Mouse (Mus musculus): ENCODE measurements around the gene Tk1. TPM values are rescaled to one million over a fixed set of nuclear protein-coding genes. Genes with fewer than 3 reads are reported as not detected.

Tk1 gene
- polyA plus RNA-seq, 1 experiment from 2014 or later, result 53.8 TPM

DNA sequence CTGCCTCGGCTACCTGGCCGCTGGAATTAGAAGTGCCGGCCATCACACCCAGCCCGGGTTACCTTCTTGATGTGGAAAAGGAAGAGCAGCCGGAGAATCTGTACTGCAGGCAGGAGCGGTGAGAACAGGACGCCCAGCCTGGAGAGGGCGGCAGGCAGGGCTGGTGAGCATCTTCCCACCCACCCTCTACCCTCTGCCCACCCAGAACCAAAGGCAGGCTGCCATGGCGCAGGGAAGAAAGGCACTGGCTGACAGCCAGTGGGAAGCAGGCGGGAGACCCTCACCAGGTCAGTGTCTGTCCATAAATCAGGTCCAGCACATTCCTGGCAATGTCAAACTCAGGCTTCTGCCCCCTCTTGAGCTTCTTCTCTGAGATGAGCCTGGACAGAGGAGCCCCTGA, 55.5 kb downstream of the Tk1 start:
- Histone ChIP-seq H3K4me2 (replicated peaks) (no peak overlapping the region), H3K4me3 (no peak overlapping the region), H3K9ac (no peak overlapping the region), H3K9me3 (no peaks in the 10 kb centered on the region), H3K4me1 (peaks cover 19% of the 10 kb centered on the region), H3K27me3 (replicated peaks) (no peaks in the 10 kb centered on the region), H3K27ac (peak overlapping the region; percentile 22; the same call in 1 of the 2 replicates), H3K36me3 (peaks cover 17% of the 10 kb centered on the region)
- peak; percentile 54; the same call in 1 of the 2 replicates for ATAC-seq (ENCODE audit: low FRiP score, low read depth)
- 83% methylated on average over 10 of the region's 10 CpGs for WGBS

- Histone ChIP-seq H3K36me3 (peaks cover 24% of the 10 kb centered on the region), H3K9me3 (no peaks in the 10 kb centered on the region), H3K4me3 (no peak overlapping the region), H3K27me3 (replicated peaks) (no peaks in the 10 kb centered on the region), H3K9ac (no peak overlapping the region), H3K4me2 (replicated peaks) (no peak overlapping the region), H3K27ac (no peak overlapping the region; the same call in 1 of the 2 replicates), H3K4me1 (peaks cover 19% of the 10 kb centered on the region)
- 68% methylated on average over 7 of the region's 7 CpGs for WGBS
- ATAC-seq (ENCODE audit: low FRiP score, low read depth), result peak; percentile 54
Observed at GRCm38 (mm10) chr11:117769683-117770047, 56.2 kb downstream of the Tk1 start.

DNA sequence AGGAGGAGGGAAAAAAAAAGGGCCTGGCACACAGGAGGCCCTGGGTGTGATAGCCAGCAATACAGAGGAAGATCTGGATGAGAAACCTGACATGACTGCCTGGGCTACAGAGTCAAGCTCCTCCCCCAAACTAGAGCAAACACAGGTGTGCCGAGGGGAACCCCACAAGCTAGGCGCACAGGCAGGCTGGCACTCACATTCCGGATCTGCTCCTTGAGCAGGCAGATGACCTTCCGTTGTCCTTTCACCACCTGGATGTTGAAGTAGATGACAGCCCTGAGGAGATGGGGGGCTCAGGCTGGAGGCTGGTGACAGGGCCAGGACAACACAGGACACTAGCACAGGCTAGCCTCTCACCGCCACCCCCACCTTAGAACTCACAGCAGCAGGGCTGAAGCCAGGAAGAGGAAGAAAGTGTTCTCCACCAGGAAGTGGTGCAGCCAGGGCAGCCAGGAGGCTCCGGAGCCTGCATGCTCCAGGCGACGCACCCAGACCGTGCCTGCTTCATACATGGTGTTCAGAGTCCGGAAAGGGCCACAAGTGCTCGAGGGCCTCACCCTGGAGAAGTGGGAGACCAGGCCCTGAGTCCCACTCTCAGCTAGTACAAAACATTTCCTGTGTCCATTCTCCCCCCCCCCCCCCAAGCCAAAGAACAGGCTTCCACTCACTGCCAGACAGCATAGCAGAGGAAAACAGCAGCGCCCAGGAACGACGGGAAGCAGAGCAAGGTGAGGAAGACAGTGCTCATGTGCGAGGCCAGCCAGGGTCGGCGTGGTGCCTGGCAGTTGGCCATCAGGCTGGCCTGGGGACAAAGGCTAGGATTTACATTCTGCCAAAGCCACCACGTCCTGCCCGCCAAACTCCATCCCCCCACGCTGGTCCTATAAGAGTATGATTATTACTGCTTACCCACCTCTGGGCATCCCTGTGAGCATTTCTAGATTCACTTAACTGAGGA, 56.9 kb downstream of the Tk1 start:
- 82% methylated on average over 20 of the region's 20 CpGs for WGBS
- ATAC-seq (ENCODE audit: low FRiP score, low read depth), result no peak
- Histone ChIP-seq H3K27me3 (replicated peaks) (no peaks in the 10 kb centered on the region), H3K9me3 (no peaks in the 10 kb centered on the region), H3K36me3 (peaks cover 31% of the 10 kb centered on the region), H3K27ac (no peak overlapping the region; the same call in 1 of the 2 replicates), H3K4me2 (replicated peaks) (no peak overlapping the region), H3K4me3 (no peak overlapping the region), H3K4me1 (peaks cover 19% of the 10 kb centered on the region), H3K9ac (no peak overlapping the region)

- H3K4me2 ChIP-seq (replicated peaks), result no peak overlapping the region
- H3K4me3 ChIP-seq, result no peak overlapping the region
- H3K4me1 ChIP-seq, result peaks cover 19% of the 10 kb centered on the region
- no peaks in the 10 kb centered on the region for H3K27me3 ChIP-seq (replicated peaks)
- H3K9ac ChIP-seq, result no peak overlapping the region
- H3K27ac ChIP-seq, result no peak overlapping the region
- no peaks in the 10 kb centered on the region for H3K9me3 ChIP-seq
- peaks cover 46% of the 10 kb centered on the region for H3K36me3 ChIP-seq
- 88% methylated on average over 3 of the region's 3 CpGs for WGBS
- ATAC-seq (ENCODE audit: low FRiP score, low read depth), result no peak
Observed at GRCm38 (mm10) chr11:117766275-117766674, 59.6 kb downstream of the Tk1 start.

Other genes starting within 250 kb of the Tk1 start
- 25.0 and 26.6 TPM in 2 replicates for gene Tnrc6c, start 171.8 kb downstream of the Tk1 start, polyA plus RNA-seq (2016; fragmentation: Nextera tagmentation; extraction: Ambion mirVana)
- 1.0 and 1.4 TPM in 2 replicates for gene Tmc8, start 44.0 kb downstream of the Tk1 start, polyA plus RNA-seq (2016; fragmentation: Nextera tagmentation; extraction: Ambion mirVana)
- 11.2 and 11.5 TPM in 2 replicates for gene Tmc6, start 43.9 kb downstream of the Tk1 start, polyA plus RNA-seq (2016; fragmentation: Nextera tagmentation; extraction: Ambion mirVana)
- gene 6030468B19Rik, start 28.4 kb downstream of the Tk1 start, polyA plus RNA-seq (2016; fragmentation: Nextera tagmentation; extraction: Ambion mirVana), result 0.42 TPM in 1 of 2 replicates, not detected in the other
- gene Gm20708, start 16.4 kb downstream of the Tk1 start, polyA plus RNA-seq (2016; fragmentation: Nextera tagmentation; extraction: Ambion mirVana), result 0.70 TPM in 1 of 2 replicates, not detected in the other
- 19.0 and 19.4 TPM in 2 replicates for gene Syngr2, start 16.4 kb downstream of the Tk1 start, polyA plus RNA-seq (2016; fragmentation: Nextera tagmentation; extraction: Ambion mirVana)
- 3.4 and 4.0 TPM in 2 replicates for gene Afmid, start 168 bp downstream of the Tk1 start, polyA plus RNA-seq (2016; fragmentation: Nextera tagmentation; extraction: Ambion mirVana)
- gene Birc5, start 23.2 kb upstream of the Tk1 start, polyA plus RNA-seq (2016; fragmentation: Nextera tagmentation; extraction: Ambion mirVana), result 168 and 183 TPM in 2 replicates
- gene Tmem235, start 34.7 kb upstream of the Tk1 start, polyA plus RNA-seq (2016; fragmentation: Nextera tagmentation; extraction: Ambion mirVana), result not detected in 2 replicates
- 3.1 and 3.2 TPM in 2 replicates for gene Tha1, start 47.4 kb upstream of the Tk1 start, polyA plus RNA-seq (2016; fragmentation: Nextera tagmentation; extraction: Ambion mirVana)
- gene Socs3, start 144.0 kb upstream of the Tk1 start, polyA plus RNA-seq (2016; fragmentation: Nextera tagmentation; extraction: Ambion mirVana), result 9.2 and 10.1 TPM in 2 replicates
- 50.2 and 50.3 TPM in 2 replicates for gene Pgs1, start 160.2 kb upstream of the Tk1 start, polyA plus RNA-seq (2016; fragmentation: Nextera tagmentation; extraction: Ambion mirVana)

All from neural tube, embryonic 12.5 days (tissue).